Mouse (Mus musculus) right cerebral cortex, adult 18-20 months (tissue): ENCODE measurements at regions not wholly inside any gene's neighbourhood (a gene's known extent, or its start where the extent isn't known, plus 50 kb on each side); places are given as distances from the start of the nearest gene placed in this dataset.

Experiments used
- DNase-seq: peaks from one replicate; pipeline ENCODE4 v3.0.0; 2022; ENCODE audit warnings: mixed read lengths

DNA sequence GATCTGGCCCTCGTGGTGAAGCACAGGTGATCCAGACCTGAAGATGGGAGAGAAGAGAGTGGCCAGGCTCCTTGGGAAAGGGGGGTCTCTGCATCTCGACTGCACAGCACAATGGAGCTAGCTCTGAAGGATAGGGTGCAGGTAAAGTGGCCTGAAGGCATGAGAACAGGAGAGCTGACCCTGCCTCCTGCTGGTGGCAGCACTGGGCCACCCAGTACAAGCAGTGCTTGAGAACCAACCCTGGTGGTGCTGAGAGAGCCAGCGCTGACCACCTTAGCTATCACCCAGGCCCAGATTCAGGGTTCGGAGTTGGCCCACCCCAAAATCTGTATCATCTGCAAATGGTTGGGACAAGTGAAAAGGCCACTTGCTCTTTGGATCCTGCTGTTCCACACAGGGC lies 66.2 kb downstream of the A730009L09Rik start:
- no peak for DNase-seq

DNA sequence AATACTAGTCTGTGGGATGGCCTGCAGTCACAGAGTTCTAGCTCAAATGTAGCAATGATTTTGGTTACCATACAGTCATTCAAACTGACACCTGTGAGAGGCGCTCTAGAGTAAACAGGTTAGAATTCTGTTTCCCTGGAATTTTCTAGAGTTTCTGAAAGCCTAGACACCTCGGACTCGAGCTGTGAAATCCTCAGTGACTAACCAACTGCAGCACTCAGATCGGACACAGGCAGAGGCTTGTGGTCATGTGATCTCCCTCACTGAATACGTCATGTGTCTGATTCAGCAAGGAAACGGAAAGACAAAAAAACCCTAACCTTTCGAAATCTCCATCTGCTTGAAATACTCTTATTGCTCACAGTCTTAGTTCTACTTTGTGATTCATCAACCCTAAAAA lies 68.4 kb downstream of the A730009L09Rik start:
- DNase-seq = peak; percentile 47

DNA sequence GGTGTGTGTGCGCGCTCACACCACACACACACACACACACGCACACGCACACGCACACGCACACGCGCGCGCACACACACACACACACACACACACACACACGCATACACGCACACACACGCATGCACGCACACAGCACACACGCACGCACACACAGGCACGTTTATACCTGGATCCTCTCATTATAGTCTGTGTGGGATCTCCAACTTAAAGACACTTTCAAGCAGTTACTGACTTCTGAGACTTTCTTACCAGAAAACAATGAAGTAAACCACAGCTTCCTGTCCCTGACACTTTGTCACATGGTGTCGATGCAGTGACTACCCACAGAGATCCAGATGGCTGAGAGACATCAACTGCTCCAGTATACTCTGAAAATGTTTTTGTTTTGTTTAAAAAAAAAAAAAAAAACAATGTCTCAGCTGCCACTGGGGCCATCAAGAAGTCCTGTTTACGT lies 68.9 kb downstream of the A730009L09Rik start:
- no peak for DNase-seq

DNA sequence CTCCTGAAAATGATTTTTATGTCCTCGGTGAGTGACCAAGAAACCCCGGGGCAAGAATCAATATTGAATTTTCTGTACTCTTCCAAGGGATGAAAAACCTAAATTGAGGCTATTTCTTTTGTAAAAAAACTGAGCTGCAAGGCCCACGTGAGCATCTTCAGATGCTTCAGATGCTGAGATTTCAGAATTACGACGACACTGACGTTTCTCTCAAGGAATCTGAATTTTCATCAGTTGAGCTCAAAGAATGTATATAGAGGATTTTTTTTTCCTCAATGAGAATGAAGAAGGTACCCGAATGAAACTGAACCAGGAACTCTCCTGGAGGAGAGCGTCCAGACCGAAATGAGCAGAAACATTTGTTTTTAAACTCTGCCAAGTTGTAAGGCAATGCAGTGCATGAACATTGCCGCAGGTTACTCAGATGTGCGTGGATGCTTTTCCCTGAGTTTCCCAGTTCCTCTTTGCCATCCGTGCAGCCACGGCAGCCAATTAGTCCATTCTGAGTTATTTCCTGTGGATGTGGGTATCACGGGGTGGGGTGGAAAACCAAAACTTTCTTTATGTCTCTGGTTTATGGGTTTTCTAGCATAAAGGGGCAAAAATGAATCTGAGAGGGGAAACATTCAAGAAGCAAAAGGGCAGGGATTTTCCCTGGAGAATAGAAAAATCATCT lies 69.9 kb downstream of the A730009L09Rik start:
- no peak for DNase-seq

DNA sequence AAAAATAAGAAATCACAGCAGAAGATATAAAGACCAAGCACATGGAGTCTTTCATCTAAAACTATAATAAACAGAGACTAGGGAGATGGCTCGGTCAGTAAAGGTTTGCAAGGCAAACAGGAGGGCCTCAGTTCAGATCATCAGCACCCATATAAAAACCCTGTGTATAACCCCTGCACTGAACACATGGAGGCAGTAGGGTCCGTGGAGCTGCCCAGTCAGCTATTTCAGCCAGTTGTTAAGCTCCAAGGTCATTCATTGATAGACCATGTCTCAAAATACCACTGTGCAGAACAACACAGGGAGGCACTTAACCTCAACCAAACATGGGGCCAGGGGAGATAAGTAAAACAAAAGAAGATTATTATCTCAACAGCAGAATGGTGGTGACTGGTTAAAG lies 78.1 kb downstream of the A730009L09Rik start:
- DNase-seq = no peak

DNA sequence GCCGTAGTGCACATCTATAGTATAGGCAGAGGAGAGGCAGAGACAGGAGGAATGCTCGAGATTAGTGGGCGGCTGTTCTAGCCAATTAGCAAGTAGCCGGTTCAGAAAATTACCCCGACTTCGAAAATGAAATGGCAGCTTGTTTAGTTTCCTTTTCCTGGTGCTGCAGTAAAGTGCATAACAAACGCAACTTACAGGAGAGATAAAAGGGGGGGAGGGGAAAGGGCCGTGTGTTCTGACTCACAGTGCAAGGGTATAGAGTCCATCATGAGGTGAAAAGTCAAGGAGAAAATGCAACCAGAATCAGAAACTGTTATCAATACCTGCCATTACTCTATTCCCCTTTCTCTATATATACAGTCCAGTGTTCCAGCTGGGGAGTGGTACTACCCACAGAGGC lies 88.0 kb downstream of the A730009L09Rik start:
- no peak for DNase-seq

DNA sequence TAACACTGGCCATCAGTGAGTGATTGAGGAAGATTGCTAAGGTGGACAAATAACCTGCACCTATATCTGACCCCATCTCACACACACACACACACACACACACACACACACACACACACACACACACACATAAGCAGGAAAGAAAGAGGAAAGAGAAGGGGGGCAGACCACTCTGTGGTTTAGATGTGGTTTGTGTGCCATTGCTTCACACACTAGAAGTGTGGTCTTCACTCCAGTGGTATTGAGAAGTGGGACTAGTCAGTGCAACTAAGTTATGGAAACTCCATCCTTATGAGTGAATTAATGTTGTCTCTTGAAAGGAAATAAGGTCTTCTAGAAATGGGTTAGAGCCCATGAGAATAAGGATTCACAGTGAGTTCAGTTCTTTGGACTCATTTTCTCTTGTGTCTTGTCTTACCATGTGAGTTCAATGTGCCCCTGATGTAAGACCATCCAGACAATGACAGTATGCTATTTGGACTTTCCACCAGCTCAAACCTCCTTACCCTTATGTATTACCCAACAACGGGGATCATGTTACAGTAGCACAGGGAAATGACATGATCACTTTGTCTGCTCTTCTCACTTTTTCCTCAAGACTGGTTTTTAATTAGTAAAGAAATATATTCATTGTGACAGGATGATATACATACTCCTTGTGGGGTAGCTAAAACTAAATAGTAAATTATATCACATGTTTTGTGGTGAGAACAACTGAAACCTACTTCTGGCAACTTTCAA lies 88.7 kb downstream of the A730009L09Rik start:
- DNase-seq = no peak

DNA sequence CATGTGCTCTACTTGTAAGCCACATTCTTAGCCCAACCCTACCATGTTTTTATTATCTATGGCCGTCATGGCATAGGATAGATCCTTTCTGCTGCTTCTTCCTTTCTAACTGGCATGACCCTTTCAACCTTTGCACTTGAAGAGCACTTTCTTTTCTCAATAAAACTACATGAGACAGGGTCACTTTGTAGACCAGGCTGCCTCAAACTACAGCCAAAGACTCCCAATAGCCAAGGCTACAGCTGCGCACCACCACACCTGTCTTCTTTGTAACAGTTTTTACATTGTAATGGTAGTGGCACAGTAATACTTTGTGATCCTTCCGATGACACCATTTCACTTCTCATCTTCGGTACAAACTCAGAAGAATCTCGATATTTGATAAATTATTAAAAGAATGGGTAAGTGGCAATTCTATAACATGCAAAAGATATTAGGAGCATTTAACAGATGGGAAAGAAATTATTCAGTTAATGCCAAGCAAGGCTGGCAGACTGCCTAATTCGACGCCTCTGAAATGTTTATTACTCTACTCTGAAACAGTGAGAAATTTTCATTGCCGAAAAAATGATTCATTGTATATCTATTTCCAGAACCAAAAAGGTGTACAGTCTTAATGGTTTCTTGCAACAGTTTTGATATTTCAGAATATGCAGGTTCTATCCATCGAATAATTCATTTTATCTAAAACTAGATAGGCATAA lies 89.5 kb downstream of the A730009L09Rik start:
- DNase-seq = peak; percentile 24

DNA sequence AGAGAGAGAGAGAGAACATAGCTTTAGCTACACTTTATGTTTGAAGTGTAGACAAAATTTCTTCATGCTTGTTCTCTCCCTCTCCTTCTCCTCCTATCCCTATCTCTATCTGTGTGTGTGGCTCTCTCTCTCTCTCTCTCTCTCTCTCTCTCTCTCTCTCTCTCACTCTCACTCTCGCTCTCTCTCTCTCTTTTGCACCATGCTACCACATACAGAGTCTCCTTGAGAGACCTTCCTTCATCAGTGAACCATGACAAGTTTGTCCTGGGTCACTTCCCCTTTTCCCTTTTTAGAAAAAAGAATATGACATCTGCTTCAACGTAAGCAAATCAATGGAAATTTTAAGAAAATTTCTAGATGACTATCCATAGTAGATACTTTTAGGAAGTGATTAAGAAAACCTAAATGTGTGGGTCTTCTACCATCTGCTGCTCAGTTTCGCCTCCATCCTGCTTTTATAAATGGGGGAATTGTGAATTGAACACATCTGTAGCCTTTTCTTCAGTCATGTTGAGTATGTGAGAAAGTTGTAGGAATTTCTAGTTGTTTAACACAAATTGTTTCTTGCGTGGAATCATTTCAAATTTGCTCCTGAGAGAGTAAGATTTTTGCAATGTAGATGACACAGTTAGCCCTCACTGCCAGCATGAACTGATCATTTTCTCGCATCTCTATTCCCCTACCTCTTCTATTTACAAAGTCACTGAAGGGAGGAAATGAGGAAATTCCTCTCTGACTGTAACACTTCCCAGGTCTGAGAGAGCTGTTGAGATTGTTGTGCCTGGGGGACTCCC lies 91.3 kb downstream of the A730009L09Rik start:
- DNase-seq = no peak

DNA sequence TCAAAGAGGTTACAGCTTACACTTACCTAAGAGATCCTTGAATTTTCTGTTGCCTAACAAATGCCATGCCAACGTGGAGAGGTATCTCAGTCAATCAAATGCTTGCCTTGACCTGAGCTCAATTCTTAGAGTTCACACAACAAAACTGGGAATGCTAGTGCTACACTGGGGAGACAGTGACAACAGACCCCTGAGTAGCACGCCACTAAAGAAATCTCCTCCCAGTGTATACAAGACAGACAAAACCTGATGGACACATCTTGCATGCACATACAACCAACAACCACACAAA lies 91.8 kb downstream of the A730009L09Rik start:
- DNase-seq = no peak

DNA sequence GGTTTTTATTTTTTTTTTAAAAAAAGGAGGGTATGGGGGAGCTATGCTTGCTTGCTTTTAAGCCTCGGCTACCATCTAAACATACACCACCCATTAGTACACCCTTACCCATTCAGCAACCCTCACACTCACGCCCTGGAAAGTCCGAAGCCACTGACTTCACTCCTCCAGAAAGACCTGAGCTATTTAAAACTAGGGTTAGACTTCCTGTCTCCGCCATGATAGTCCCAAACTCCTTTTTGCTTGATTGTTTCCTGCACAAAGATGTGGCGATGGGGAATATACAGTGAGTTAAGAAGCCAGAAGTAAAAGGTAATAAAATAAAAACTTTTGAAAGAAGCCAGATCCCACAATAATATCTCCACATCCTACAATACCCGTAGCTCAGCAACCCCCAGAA lies 92.6 kb downstream of the A730009L09Rik start:
- no peak for DNase-seq

DNA sequence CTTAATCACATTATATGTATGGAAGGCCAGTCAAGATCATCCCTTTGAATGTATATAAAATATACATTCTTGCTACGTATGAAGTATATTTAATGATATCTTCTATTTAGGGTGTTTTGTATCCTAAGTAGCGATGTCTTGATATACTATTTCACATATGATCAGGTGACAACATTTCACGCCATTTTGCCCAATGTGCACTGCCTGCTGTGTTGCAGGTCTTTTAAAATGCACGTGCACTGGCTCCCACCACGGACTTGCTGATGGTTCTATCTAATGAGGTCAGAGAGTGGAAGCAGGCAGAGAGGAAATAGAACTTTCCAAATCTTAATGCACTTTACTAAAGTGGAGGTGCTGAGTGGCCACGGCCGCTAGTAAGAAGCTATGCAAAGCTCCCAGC lies 100.8 kb downstream of the A730009L09Rik start:
- no peak for DNase-seq

DNA sequence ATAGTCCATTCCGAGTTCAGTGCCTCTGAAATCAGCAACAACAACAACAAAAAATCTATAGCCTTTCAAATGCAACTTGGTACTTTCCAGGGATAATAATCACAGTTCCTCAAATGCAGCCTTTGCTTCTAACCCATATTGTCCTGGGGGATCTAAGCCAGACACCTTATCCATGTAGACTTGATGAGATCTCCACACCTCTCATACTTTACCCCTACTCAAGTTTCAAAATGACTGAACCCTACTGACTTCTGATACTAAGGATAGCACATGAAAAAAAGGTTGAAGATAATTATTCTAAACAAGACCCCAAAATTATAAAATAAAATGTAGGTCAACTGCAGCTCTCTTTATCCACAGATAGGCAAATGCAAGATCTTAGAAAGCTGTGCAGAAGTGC lies 101.2 kb downstream of the A730009L09Rik start:
- no peak for DNase-seq

DNA sequence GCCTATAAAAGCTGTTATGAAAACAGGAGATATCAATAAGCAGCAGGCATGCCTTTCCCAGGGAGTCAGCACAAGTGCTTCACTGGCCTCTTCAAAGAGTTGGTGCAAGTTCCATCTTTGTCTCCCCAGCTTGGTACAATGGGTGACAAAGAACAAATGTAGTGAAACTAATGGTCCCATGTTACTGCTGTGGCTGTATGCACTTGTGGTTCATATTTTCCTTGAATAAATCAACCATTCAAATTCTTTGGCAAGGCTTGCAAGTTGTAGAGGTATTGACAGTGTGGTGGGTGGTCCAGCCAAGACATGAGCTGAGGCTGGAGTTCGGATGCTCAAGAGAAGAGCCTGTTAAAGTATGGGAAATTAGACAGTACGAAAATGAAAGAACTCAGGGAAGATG lies 103.5 kb downstream of the A730009L09Rik start:
- no peak for DNase-seq

DNA sequence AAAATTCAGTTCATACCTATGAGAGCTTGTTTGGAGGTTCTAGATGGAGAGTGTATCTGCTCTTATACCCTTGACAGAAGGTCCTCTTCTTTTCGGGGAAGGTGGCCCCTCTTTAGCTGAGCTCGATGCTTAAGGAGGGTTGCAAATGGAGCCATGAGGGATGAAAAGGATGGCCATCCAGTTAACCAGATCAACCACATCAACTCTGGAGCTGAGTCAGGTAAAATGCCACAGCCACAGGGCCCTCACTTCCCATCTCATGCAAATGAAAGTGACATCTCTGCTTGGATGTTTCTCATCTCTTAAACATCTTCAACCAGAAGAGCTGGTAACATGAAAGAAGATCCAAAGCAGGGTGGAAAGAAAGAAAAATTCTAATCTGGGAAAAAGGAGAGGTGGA lies 105.0 kb downstream of the A730009L09Rik start:
- no peak for DNase-seq

DNA sequence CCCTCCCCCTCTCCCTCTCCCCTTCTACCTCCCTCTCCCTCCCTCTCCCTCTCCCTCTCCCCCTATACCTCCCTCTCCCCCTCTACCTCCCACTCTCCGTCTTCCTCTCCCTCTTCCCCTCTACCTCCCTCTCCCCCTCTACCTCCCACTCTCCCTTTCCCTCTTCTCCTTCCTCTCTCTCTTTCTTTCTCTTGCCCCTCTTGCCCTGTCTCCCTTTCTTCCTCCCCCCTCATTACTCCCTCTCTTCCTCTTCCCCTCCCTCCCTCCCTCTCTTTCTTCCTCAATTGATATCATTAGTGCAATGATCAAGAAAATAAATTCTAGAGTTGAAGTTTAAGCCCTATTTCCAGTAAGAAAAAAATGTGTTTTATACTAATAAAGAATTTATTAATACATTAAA lies 105.9 kb downstream of the A730009L09Rik start:
- DNase-seq = no peak

DNA sequence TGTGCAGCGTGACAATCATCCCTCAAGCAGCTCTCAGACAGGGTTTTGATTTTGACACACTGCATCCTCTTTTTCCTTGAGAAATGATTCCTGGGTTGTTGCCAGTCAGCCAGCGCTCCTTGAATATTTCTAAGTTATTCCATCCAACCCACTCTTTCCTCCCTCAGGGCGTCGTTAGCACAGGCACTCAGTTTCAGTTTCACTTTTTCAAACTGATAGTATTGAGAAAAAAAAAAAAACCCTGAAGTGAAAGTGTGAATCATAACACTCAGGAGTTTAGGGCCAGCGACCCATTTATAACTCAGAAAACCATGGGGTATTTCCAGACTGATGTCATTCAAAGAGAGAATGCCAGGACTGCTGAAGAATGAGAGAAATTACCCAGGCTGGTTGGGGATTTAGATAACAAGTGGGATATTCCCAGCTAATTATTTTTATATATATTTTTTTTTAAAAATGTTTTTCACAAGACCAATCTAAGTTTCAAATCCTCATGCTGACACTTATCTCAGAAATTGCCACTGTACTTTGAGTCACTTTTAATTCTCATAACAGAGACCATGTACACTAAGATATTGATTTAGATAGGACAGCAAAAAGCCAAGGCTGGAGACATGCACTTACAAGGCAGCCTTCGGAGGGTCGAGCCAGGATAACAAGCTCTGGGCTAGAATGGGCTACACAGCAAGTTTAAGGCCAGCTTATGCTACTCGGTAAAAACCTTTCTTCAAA lies 106.5 kb downstream of the A730009L09Rik start:
- DNase-seq = peak; percentile 46

DNA sequence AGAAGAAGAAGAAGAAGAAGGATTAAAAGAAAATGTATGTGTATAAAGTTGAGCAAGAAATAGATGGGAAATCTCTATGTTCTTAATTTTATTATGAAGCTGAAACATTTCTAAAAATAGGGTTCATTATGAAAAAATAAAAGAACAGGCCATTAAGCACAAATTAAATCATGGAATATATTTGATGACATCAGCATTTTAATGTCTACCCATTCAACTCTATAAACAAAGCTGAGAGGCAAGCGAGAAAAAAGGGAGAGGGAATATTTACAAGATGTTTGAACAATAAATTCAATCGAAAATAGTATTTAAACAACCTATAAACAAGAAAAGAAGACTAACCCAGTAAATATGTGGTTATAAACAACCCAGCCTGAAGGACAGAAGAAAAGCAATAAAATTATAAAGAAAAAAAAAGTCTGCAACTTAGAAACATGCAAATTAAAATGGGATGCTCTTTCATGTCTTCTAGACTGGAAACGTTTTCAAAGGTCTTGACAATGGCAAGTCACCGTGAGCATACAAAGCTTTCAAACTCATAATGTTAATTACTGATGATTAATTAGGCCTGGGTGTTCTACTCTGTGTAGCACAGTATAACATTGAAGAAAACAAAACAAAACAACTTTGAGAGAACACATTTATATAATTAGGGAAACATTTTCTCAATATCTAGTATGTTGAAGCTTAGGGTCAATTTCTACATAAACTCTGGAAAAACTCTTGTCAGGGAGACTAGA lies 108.6 kb downstream of the A730009L09Rik start:
- no peak for DNase-seq

DNA sequence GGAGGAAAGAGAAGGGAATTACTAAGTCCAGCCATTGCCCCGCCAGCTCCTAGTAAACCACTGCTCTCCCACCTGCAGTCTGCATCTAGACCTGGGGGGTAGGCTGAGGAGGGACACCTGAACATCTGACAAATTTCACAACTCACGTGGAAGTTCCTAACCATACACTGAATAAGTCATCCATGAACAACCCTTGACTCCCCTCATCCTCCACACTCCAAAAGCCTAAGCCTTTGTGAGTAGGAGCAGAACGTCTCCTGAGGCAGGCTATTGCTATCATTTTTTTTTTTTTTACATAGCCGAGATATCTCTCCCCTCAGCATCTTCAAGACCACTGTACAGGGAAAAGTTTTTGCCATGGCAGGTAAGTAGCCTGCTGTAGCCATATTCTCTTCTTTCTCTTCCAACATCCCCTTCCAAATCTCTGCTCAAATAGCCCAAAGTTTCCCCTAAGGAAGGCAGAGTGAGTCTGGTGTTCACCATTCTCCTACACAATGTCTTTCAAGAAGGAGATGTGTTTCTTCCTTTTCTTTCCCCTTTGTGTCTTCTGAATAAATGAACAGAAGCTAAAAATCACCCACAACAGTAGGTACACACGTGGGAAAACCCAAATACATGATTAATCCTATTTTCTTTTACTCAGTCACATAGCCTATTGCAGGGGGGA lies 109.7 kb downstream of the A730009L09Rik start:
- DNase-seq = no peak

DNA sequence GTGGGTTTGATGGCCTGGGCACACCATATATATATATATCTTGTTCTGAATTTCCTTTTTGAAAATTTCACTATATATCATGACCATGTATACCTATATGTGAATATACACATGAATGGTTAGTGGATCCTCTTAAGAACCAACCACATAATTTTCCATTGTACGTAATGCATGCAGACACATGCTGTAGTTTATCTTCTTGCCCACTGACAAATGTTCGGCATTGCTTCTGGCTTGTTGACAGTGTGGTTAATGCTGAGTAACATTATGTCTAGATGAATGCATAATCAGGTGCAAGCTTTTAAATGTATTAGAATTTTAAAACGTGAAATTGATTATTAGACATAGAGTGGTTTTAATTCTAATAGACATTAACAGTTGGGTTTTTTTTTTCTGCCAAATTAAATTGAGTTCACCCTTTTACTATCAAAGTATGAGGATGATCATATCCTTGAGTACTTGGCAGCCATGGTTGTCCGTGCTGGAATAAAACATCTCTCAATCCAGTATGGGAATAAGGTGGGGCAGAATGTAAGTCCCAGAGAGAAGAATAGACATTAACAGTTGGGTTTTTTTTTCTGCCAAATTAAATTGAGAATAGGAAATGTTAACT lies 110.3 kb downstream of the A730009L09Rik start:
- DNase-seq = no peak

DNA sequence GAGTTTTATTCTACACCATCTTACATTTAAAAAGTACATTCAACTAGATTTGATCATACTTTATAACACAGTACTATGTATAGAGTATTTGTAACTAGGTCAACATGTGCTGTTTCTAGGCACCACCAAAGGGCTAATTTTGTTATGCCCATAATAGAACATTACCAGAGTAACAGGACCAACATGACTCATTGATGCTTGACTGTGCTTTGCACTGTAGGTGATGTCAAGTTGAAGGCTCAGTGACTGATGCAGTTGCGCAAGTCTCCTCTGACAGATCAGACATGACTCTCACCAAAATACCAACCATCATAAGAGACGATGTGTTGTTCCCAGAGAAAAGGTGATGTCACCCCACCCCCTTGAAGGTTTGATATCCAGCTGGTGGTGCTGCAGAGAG lies 108.5 kb downstream of the Mrpl39 start:
- peak; percentile 24 for DNase-seq
